Mouse (Mus musculus) cerebellum, adult 9-10 months (tissue): ENCODE results near the gene Styxl1.

ENCODE experiments used
- DNase-seq: peaks from one replicate; pipeline ENCODE4 v3.0.0; 2022

Styxl1 gene

GRCm38 (mm10) chr5:135763526-135763925, 14.7 kb downstream of the Styxl1 start:
- DNase-seq = peak; percentile 67

- no peak for DNase-seq
These were observed 16.3 kb downstream of the Styxl1 start for GRCm38 (mm10) chr5:135761881-135762280.

GRCm38 (mm10) chr5:135751595-135751994, 26.6 kb downstream of the Styxl1 start:
- no peak for DNase-seq

- DNase-seq = no peak
These were observed 27.1 kb downstream of the Styxl1 start for GRCm38 (mm10) chr5:135751041-135751440.

GRCm38 (mm10) chr5:135744742-135745141, 33.4 kb downstream of the Styxl1 start:
- no peak for DNase-seq

GRCm38 (mm10) chr5:135743741-135744609, 34.2 kb downstream of the Styxl1 start, which contains the start of gene Tmem120a:
Gene Tmem120a, minus strand, starts transcription at chr5:135744448.
- DNase-seq = peak; percentile 93

GRCm38 (mm10) chr5:135742941-135743740, 35.0 kb downstream of the Styxl1 start:
- no peak for DNase-seq

GRCm38 (mm10) chr5:135742156-135742555, 36.0 kb downstream of the Styxl1 start:
- DNase-seq = no peak

- no peak for DNase-seq
These were observed 39.9 kb downstream of the Styxl1 start for GRCm38 (mm10) chr5:135738266-135738665.

- no peak for DNase-seq
These were observed 41.0 kb downstream of the Styxl1 start for GRCm38 (mm10) chr5:135737154-135737553.

- DNase-seq = no peak
These were observed 41.6 kb downstream of the Styxl1 start for GRCm38 (mm10) chr5:135736544-135736943.

GRCm38 (mm10) chr5:135735741-135736140, 42.4 kb downstream of the Styxl1 start:
- DNase-seq = no peak

- no peak for DNase-seq
These were observed 44.0 kb downstream of the Styxl1 start for GRCm38 (mm10) chr5:135734057-135734680.

GRCm38 (mm10) chr5:135733071-135733470, 45.1 kb downstream of the Styxl1 start:
- no peak for DNase-seq

- no peak for DNase-seq
These were observed 46.9 kb downstream of the Styxl1 start for GRCm38 (mm10) chr5:135731322-135731721.

GRCm38 (mm10) chr5:135730916-135731315, 47.3 kb downstream of the Styxl1 start:
- DNase-seq = no peak

- no peak for DNase-seq
These were observed 47.9 kb downstream of the Styxl1 start for GRCm38 (mm10) chr5:135730278-135730677.

- DNase-seq = no peak
These were observed 48.8 kb downstream of the Styxl1 start for GRCm38 (mm10) chr5:135729351-135729750.

GRCm38 (mm10) chr5:135728361-135728760, 49.8 kb downstream of the Styxl1 start:
- no peak for DNase-seq

GRCm38 (mm10) chr5:135727871-135728270, 50.3 kb downstream of the Styxl1 start:
- no peak for DNase-seq

GRCm38 (mm10) chr5:135726641-135727346, 51.4 kb downstream of the Styxl1 start:
- DNase-seq = no peak

- DNase-seq = no peak
These were observed 52.2 kb downstream of the Styxl1 start for GRCm38 (mm10) chr5:135725991-135726390.

GRCm38 (mm10) chr5:135725391-135725841, 52.8 kb downstream of the Styxl1 start:
- no peak for DNase-seq
